Mouse (Mus musculus): Measurements from ENCODE around the gene H2-T24. TPM values are rescaled to one million over a fixed set of nuclear protein-coding genes. Genes with fewer than 3 reads are reported as not detected.

Gene H2-T24
- polyA plus RNA-seq, 1 experiment from 2014 or later, result 7.8 TPM

DNA sequence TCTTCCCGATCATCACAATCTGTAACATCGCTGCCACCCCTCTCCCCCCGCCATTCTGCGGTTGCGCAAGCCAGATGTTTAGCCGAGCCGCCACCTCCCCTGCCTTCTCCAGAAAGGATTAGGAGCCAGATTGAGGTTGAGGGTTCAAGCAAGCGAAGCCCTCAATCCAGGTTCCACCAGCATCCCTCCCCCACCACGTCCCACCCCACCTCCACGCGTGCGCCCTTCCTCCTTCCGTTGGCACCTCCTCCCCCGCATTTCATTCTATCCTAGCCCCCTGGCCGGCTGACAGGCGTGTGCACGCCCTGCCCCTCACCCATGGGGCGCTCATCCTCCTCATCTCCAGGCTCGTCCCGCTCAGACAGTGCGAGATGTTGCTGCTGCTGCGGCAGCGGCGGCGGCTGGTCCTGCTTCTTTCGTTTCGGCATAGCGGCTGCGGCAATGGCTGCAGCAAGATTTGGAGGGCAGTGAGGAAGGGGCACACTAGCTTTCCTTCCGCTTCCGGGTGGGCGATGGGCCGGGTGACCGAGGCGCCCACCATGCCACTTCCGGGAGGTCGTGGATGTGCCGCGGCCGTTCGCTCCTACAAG is 41.5 kb downstream of the H2-T24 start:
- Histone ChIP-seq H3K27ac (peak overlapping the region; percentile 94), H3K9me3 (no peaks in the 10 kb centered on the region), H3K9ac (replicated peaks) (peak overlapping the region; percentile 86), H3K36me3 (peaks cover 42% of the 10 kb centered on the region), H3K4me3 (replicated peaks) (peak overlapping the region; percentile 97), H3K27me3 (no peaks in the 10 kb centered on the region), H3K4me2 (replicated peaks) (peak overlapping the region; percentile 90), H3K4me1 (replicated peaks) (peaks cover 26% of the 10 kb centered on the region)
- WGBS, result under 1% methylated on average over 41 of the region's 41 CpGs
- peak; percentile 88 for ATAC-seq

DNA sequence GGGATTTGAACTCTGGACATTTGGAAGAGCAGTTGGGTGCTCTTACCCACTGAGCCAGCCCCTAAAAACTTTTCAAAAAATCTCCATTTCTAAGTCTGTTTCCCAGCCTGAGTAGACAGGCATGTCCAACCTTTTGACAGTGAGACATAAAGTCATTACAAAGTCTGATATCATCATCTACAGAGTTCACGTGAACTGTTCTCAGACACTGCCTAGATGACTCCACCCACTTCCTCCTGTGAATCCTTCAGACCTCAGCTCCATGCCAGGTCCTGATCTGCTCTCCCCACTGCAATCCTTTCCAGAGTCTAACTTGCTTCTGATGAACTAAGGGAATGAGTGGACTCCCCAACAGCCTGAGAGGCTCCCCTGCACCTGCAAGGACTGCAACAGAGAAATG is 48.2 kb downstream of the H2-T24 start:
- Histone ChIP-seq H3K4me3 (replicated peaks) (no peak overlapping the region), H3K36me3 (peaks cover 31% of the 10 kb centered on the region), H3K27me3 (no peaks in the 10 kb centered on the region), H3K9me3 (no peaks in the 10 kb centered on the region), H3K4me1 (replicated peaks) (peaks cover 27% of the 10 kb centered on the region), H3K27ac (no peak overlapping the region), H3K4me2 (replicated peaks) (no peak overlapping the region), H3K9ac (replicated peaks) (no peak overlapping the region)
- no peak for ATAC-seq
- WGBS, result 63% methylated on average over 1 of the region's 1 CpGs

DNA sequence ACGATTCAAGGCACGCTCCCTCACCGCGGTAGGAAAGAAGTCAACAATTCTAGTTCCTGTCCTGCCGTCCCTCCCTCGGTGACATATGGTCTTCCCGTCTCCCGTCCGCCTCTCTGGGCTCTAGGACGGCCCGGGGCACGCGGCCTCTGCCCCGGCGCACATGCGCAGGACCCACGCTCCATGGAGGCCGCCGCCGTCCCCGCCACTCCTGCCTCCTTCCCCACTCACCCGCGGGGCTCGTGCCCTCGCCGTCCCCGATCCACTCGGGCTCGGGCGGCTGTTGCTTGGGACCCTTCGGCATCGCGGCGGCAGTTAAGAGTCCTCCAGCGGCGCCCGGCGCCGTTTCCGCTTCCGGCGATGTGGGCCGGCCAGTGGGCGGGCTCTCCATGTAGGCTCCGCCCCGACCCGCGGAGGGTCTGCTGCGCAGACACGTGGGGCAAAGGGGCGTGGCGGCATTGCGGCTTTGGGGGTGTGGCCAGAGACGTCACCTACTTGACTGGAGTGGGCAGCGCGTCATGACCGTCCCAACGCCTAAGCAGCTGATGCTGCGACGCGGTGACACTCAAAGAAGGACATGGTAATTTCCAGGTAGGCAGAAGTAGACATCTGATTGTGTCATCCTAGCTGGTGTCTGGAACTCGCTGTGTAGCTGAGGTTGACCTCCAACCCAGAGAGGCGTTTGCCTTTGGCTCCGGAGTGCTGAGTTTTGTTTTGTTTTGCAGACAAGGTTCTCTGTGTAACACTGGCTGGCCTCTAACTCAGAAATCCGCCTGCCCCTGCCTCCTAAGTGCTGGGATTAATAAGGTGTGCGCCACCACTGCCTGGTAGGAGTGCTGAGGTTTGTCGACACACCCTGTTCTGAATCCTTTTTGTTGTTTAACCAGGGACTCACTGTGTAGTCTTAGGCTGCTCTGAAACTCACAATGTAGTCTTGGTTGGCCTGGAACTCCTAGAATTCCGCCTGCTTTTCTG is 50.7 kb downstream of the H2-T24 start, which contains the start of gene Abcf1:
TSS of gene Abcf1 (minus strand) at position 344 of the 972 bp plus-strand sequence.
- H3K27me3 ChIP-seq, result no peaks in the 10 kb centered on the region
- peak within 1 kb of the TSS; percentile 90 for H3K4me3 ChIP-seq (replicated peaks)
- peaks cover 44% of the 10 kb centered on the region for H3K36me3 ChIP-seq
- H3K9me3 ChIP-seq, result no peaks in the 10 kb centered on the region
- under 1% methylated on average over 68 of the region's 68 CpGs for WGBS
- peak; percentile 94 for ATAC-seq
- peak within 1 kb of the TSS; percentile 82 for H3K9ac ChIP-seq (replicated peaks)
- peaks cover 30% of the 10 kb centered on the region for H3K4me1 ChIP-seq (replicated peaks)
- H3K27ac ChIP-seq, result peak within 1 kb of the TSS; percentile 72
- H3K4me2 ChIP-seq (replicated peaks), result peak within 1 kb of the TSS; percentile 91

DNA sequence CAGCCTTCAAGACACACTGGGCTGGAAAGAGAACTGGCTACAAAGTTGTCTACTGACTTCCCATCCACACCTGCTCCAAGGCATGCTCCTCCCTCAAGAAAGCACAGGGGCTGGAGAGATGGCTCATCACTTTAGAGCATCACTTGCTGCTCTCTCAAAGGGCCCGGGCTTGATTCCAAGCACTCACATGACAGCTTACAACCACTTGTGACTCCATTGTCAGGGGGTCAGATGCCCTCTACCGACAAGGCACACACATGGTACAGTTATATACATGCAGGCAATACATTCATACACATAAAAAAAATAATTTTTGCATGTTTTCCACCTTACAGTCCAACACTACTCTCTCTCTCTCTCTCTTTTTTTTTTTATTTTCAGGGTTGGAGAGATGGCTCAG is 52.7 kb downstream of the H2-T24 start:
- no peaks in the 10 kb centered on the region for H3K27me3 ChIP-seq
- no peak overlapping the region for H3K9ac ChIP-seq (replicated peaks)
- H3K9me3 ChIP-seq, result no peaks in the 10 kb centered on the region
- 95% methylated on average over 2 of the region's 2 CpGs for WGBS
- H3K4me1 ChIP-seq (replicated peaks), result peaks cover 30% of the 10 kb centered on the region
- no peak overlapping the region for H3K4me2 ChIP-seq (replicated peaks)
- H3K4me3 ChIP-seq (replicated peaks), result no peak overlapping the region
- peaks cover 49% of the 10 kb centered on the region for H3K36me3 ChIP-seq
- ATAC-seq, result no peak
- no peak overlapping the region for H3K27ac ChIP-seq

DNA sequence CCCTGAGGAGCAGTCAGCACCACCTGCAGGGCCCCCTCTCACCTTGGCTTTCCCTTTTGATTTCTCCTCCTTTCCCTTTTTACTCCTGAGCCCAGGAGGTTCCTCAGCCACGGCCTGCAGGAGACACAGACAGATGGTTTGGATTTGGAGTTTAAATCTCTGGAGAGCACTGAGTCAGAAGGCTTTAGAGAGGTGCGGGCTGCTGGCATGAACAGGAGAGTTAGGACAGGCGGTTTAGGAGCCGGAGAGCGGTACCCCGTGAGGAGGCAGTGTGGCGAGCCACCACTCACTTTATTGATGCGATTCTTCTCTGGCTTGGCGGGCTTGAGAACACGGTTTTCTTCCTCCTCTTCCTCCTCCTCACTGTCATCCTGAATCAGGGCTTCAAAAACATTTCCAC is 57.1 kb downstream of the H2-T24 start:
- Histone ChIP-seq H3K36me3 (peaks cover 86% of the 10 kb centered on the region), H3K4me3 (replicated peaks) (no peak overlapping the region)
- WGBS, result 92% methylated on average over 10 of the region's 10 CpGs

DNA sequence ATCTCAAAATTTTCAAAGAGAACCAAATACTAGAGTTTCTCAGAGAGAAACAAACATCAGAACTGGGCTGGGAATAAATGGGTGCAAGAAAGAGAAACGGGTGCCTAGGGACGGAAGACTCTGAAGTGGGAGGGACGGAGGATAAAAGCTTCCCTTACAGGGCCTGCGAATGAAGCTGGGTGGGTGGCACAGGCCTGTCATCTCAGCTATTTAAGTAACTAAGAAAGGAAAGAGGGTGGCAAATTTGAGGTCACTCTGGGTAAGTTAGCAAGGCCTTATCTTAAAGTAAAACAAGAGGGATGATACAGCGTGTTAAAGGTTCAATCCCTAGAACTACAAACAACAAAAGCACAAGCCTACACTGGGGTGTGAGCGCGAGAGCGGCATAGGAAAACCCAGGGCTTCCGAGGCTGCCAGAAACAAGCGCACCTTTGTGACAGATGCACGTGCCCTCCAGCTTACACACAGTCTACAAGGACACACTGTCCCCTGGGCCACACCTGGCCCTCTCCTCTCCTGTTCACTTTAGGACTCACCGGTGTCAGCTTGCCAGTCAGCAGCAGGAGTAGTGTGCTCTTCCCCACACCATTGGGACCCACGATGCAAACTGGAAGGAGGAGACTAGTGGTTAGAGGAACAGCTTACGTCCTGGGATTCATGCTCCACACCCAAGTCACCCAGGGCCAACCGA is 61.7 kb downstream of the H2-T24 start:
- Histone ChIP-seq H3K36me3 (peaks cover 90% of the 10 kb centered on the region), H3K27ac (no peak overlapping the region), H3K4me1 (replicated peaks) (no peaks in the 10 kb centered on the region), H3K4me3 (replicated peaks) (no peak overlapping the region), H3K9ac (replicated peaks) (no peak overlapping the region), H3K9me3 (no peaks in the 10 kb centered on the region), H3K4me2 (replicated peaks) (no peak overlapping the region), H3K27me3 (no peaks in the 10 kb centered on the region)
- no peak for ATAC-seq
- 96% methylated on average over 15 of the region's 15 CpGs for WGBS

More for the DNA sequence above, 57.1 kb downstream of the H2-T24 start:
- no peaks in the 10 kb centered on the region for H3K27me3 ChIP-seq
- H3K9ac ChIP-seq (replicated peaks), result no peak overlapping the region
- no peaks in the 10 kb centered on the region for H3K9me3 ChIP-seq
- ATAC-seq, result no peak
- no peak overlapping the region for H3K4me2 ChIP-seq (replicated peaks)
- no peak overlapping the region for H3K27ac ChIP-seq
- H3K4me1 ChIP-seq (replicated peaks), result peaks cover 13% of the 10 kb centered on the region

MicroRNA genes within 50 kb of the gene (microRNA counts, 519-probe panel; counts per million panel counts)
- 110 counts per million, percentile 56 among the panel's probes with 10 or more counts for microRNA mmu-miR-877

Small RNA genes lying within 50 kb of the gene (microRNA-seq; reads per million reads assigned to microRNA genes)
- gene Mir877, result 136 reads per million, percentile 56 among the genes with 10 or more reads in this experiment

Other genes with a start within 250 kb of the H2-T24 start
- gene Ier3, start 198.9 kb downstream of the H2-T24 start, polyA plus RNA-seq (2015; fragmentation: Nextera tagmentation; extraction: Ambion mirVana), result 6.7 and 7.1 TPM in 2 replicates
- gene Flot1, start 197.3 kb downstream of the H2-T24 start, polyA plus RNA-seq (2015; fragmentation: Nextera tagmentation; extraction: Ambion mirVana), result 59.6 and 67.4 TPM in 2 replicates
- gene Tubb5, start 182.3 kb downstream of the H2-T24 start, polyA plus RNA-seq (2015; fragmentation: Nextera tagmentation; extraction: Ambion mirVana), result 1,832 and 1,895 TPM in 2 replicates
- 10.3 and 12.7 TPM in 2 replicates for gene Mdc1, start 179.0 kb downstream of the H2-T24 start, polyA plus RNA-seq (2015; fragmentation: Nextera tagmentation; extraction: Ambion mirVana)
- gene Nrm, start 159.2 kb downstream of the H2-T24 start, polyA plus RNA-seq (2015; fragmentation: Nextera tagmentation; extraction: Ambion mirVana), result 28.9 and 33.2 TPM in 2 replicates
- 23.8 and 27.4 TPM in 2 replicates for gene Ppp1r18, start 155.0 kb downstream of the H2-T24 start, polyA plus RNA-seq (2015; fragmentation: Nextera tagmentation; extraction: Ambion mirVana)
- 34.3 and 37.3 TPM in 2 replicates for gene Dhx16, start 140.7 kb downstream of the H2-T24 start, polyA plus RNA-seq (2015; fragmentation: Nextera tagmentation; extraction: Ambion mirVana)
- 34.7 and 36.8 TPM in 2 replicates for gene 2310061I04Rik, start 123.1 kb downstream of the H2-T24 start, polyA plus RNA-seq (2015; fragmentation: Nextera tagmentation; extraction: Ambion mirVana)
- 458 and 466 TPM in 2 replicates for gene Atat1, start 110.5 kb downstream of the H2-T24 start, polyA plus RNA-seq (2015; fragmentation: Nextera tagmentation; extraction: Ambion mirVana)
- gene Mrps18b, start 104.2 kb downstream of the H2-T24 start, polyA plus RNA-seq (2015; fragmentation: Nextera tagmentation; extraction: Ambion mirVana), result 49.9 and 54.6 TPM in 2 replicates
- 51.3 and 54.6 TPM in 2 replicates for gene Ppp1r10, start 104.1 kb downstream of the H2-T24 start, polyA plus RNA-seq (2015; fragmentation: Nextera tagmentation; extraction: Ambion mirVana)
- gene Abcf1, start 50.8 kb downstream of the H2-T24 start, polyA plus RNA-seq (2015; fragmentation: Nextera tagmentation; extraction: Ambion mirVana), result 107 and 112 TPM in 2 replicates
- 46.4 and 50.3 TPM in 2 replicates for gene Gnl1, start 40.7 kb downstream of the H2-T24 start, polyA plus RNA-seq (2015; fragmentation: Nextera tagmentation; extraction: Ambion mirVana)
- 69.0 and 74.6 TPM in 2 replicates for gene Prr3, start 40.3 kb downstream of the H2-T24 start, polyA plus RNA-seq (2015; fragmentation: Nextera tagmentation; extraction: Ambion mirVana)
- gene H2-T23, start 12.3 kb upstream of the H2-T24 start, polyA plus RNA-seq (2015; fragmentation: Nextera tagmentation; extraction: Ambion mirVana), result 4.3 and 5.2 TPM in 2 replicates
- gene H2-T22, start 22.2 kb upstream of the H2-T24 start, polyA plus RNA-seq (2015; fragmentation: Nextera tagmentation; extraction: Ambion mirVana), result 4.4 and 4.8 TPM in 2 replicates
- not detected in 2 replicates for gene Gm6034, start 22.4 kb upstream of the H2-T24 start, polyA plus RNA-seq (2015; fragmentation: Nextera tagmentation; extraction: Ambion mirVana)
- not detected in 2 replicates for gene Gm11127, start 37.8 kb upstream of the H2-T24 start, polyA plus RNA-seq (2015; fragmentation: Nextera tagmentation; extraction: Ambion mirVana)
- gene Gm19684, start 101.1 kb upstream of the H2-T24 start, polyA plus RNA-seq (2015; fragmentation: Nextera tagmentation; extraction: Ambion mirVana), result not detected in 2 replicates
- gene Gm7030, start 108.9 kb upstream of the H2-T24 start, polyA plus RNA-seq (2015; fragmentation: Nextera tagmentation; extraction: Ambion mirVana), result not detected in 2 replicates
- gene Gm8909, start 148.0 kb upstream of the H2-T24 start, polyA plus RNA-seq (2015; fragmentation: Nextera tagmentation; extraction: Ambion mirVana), result not detected in 2 replicates
- not detected in 2 replicates for gene H2-T3, start 169.7 kb upstream of the H2-T24 start, polyA plus RNA-seq (2015; fragmentation: Nextera tagmentation; extraction: Ambion mirVana)
- gene Rpp21, start 237.5 kb upstream of the H2-T24 start, polyA plus RNA-seq (2015; fragmentation: Nextera tagmentation; extraction: Ambion mirVana), result 111 and 115 TPM in 2 replicates

Measured in midbrain, embryonic 13.5 days (tissue).